Mouse (Mus musculus) embryo, embryonic 11.5 days (tissue): ENCODE measurements around the gene Srsf9.
"Not testable (repeated sequence)": the region's sequence is repeated elsewhere in the genome, so short reads cannot be mapped to it uniquely, and the experiment has no call there.

Experiments used
- DNase-seq: peaks from one replicate; pipeline ENCODE4 v3.0.0-alpha.2; 2012; ENCODE audit warnings: low read depth, low spot score

The Srsf9 gene

GRCm38 (mm10) chr5:115326875-115327609 lies at the start of gene Srsf9:
Srsf9 (plus strand) TSS chr5:115327177.
- peak; percentile 89 for DNase-seq

- no peak for DNase-seq
These were observed 48.9 kb upstream of the Srsf9 start for GRCm38 (mm10) chr5:115278053-115278452.

GRCm38 (mm10) chr5:115278785-115279184 lies 48.2 kb upstream of the Srsf9 start:
- no peak for DNase-seq

DNA sequence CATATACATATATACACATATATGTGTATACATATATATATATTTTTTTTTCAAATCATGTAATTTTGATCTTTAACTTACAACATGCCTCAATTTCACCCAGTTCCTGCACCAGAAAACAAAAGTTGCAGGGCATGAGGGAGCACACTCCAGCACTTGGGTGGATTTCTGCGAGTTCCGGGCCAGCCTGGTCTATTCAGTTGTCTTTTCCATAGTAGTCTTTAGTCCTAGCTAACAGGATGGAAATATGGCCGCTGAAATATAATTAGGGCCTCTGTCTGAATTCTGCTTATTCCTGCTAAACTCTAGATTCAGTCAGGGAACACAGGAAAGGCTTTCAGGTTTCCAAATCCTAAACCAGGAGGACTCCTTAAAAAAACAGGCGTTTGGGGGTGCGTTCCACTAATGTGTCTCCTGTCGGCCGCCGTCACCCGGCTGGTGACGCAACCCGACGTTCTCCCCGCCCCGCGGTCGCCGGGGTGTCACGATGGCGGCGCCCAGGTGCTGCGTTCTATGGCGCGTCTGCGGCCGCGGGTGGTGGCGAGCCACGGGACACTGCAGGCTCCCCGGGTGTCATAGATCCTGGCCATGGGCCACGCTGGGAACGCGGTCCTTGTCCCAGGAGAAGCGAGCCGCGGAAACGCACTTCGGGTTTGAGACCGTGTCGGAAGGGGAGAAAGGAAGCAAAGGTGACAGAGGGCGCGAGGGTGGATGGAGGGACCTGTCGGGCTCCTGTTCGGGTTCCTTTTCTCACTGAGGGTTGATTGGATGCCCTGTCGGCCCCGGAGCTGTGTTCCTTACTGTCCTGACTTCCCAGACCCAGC lies 47.5 kb upstream of the Srsf9 start, which contains the start of gene Coq5:
TSS of gene Coq5 (plus strand) at position 441 of the 824 bp plus-strand sequence.
- no peak for DNase-seq

GRCm38 (mm10) chr5:115280050-115280687 lies 46.8 kb upstream of the Srsf9 start:
- no peak for DNase-seq

GRCm38 (mm10) chr5:115284735-115285134 lies 42.2 kb upstream of the Srsf9 start:
- no peak for DNase-seq

DNA sequence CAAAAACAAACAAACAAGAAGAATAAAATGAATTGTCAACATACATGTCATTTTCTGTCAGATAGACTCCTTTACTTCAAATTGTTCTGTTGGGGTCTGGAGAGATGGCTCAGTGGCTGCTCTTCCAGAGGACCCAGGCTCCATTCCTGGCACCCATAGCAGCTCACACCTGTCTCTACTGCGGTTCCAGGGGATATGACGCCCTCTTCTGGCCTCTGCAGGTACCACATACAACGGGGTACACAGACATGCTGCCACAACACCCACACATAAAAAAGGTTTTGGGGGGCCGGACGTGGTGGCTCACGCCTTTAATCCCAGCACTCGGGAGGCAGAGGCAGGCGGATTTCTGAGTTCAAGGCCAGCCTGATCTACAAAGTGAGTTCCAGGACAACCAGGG lies 32.8 kb upstream of the Srsf9 start:
- DNase-seq, result no peak

GRCm38 (mm10) chr5:115296347-115296746 lies 30.6 kb upstream of the Srsf9 start:
- DNase-seq, result no peak

DNA sequence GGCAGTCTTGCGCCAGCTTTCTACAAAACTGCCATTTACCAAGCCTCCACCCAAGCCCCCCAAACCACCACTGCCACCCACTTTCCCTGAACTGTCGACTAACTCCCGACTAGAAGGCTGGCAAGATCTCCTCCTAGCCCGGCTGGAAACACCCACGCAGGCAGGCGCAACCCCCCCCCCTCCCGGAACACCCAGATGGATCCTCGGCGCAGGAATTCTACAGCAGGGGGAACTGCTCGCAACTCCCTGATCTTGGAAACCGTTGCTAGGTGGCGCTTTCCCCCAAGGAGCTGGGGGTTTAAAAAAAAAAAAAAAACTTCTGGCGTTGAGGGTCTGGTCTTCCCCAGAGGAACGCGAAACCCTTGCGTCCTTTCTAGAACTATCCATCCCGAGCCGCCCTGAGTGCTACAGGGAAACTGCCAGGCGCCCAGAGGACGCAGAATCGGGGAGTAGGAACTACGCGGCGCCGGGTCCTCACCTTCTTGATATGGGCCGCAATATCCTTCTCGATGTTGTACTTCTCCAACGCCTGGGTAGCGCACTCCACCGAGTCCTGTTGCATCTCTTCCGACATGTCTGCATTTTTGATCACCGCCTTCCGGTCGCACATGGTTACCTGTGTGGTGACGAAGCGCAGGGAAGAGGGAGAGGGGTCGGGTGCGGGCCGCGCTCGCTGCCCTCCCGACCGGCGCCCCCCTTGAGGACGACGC lies 26.8 kb upstream of the Srsf9 start:
- no peak for DNase-seq

- DNase-seq, result peak; percentile 99
These were observed 26.0 kb upstream of the Srsf9 start, which contains the start of gene Dynll1 for GRCm38 (mm10) chr5:115300792-115301614. Dynll1 (minus strand) TSS chr5:115300999.

- no peak for DNase-seq
These were observed 25.4 kb upstream of the Srsf9 start for GRCm38 (mm10) chr5:115301615-115302014.

DNA sequence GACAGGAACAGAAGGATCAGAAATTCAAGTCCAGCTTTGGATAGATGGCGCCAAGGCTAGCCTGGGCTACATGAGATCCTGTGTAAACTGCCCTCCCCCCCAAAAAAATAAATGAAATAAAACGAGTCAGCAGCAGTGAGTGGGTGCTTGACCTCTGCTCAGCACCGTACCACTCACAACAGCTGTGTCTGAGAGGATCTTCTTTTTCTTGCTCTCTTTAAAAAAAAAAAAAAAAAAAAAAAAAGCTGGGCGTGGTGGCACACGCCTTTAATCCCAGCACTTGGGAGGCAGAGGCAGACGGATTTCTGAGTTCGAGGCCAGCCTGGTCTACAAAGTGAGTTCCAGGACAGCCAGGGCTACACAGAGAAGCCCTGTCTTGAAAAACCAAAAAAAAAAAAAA lies 24.8 kb upstream of the Srsf9 start:
- not testable (repeated sequence) for DNase-seq

GRCm38 (mm10) chr5:115312354-115312753 lies 14.6 kb upstream of the Srsf9 start:
- no peak for DNase-seq

- no peak for DNase-seq
These were observed 13.9 kb upstream of the Srsf9 start for GRCm38 (mm10) chr5:115312816-115313667.

DNA sequence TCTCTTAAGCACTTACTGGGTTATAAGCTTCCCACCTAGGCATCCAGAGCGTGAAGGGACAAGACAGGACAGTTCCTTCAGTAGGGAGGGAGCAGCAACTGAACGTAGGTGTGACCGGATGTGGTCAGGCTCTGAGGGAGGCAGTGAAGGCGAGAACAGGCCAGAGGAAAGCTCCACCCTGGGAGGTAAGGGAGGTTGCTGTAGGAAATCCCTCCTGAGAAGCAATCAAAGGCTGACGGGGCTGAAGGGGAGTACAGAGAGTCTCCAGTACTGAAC lies 13.4 kb upstream of the Srsf9 start:
- no peak for DNase-seq

DNA sequence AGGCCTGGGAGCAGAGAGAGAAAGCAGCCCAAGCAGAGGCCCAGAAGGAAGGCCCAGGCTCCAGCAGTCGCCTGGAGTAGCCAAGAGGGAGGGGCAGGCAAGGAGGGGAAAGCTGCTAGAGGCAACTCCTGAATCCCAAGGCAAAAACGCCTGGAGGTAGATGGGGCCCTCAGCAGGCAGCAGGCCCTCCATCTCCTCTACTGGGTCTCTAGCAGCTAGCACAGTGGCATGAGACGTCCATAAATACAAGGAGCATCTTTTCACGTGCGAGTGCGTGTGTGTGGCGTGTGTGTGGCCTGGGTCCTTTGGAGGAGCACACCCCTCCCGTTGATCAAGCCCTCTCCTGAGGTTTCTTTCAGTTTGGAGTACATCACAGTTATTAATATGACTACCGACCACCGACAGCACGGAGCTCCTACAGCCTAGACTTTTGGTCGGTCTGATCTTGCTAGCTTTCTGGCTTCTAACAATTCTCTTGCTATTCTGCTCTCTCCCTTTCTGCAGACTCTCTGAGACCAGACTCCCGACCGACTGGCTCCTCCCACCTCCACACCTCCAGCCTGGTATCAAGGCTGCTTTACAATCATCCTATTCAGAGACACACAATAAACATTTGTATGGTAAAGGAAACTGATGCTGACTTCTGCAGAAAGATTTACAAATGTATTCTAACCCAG lies 9.9 kb upstream of the Srsf9 start:
- DNase-seq, result no peak

DNA sequence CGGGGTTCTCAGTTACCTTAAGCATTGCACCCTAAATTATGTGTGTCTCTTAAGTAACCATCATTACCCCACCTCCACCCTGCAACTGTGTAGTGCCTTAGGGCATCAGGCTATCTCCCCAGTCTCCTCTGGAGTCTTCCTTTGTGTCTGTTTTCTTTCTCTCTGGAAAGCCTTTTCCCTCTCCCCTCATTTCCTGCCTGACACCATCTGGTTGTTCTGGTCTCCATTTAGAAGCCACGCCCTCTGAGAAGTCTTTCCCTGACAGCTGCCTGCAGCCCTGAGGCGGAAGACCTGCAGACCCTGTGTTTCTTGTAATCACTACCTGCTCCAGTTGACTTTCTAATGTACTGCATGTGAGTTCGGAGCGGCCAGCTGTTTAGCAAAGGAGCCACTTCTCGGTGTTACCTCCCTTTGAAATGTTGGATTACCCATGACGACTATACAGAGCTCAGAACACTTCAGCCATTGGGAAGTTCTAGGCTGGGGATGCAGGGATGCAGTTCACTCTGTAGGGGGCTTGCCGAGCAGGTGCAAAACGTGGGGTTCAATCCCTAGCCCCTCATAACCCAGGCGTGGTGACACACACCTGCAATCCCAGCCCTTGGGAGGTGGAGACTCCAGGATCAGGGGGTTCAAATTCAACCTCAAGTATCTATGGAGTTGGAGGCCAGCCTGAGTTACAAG lies 9.2 kb upstream of the Srsf9 start:
- no peak for DNase-seq

GRCm38 (mm10) chr5:115319004-115319940 lies 7.7 kb upstream of the Srsf9 start:
- no peak for DNase-seq
